Mouse (Mus musculus) layer of hippocampus, adult 6 months (tissue): ENCODE results near the gene Nfkbie. TPM values are rescaled to one million over a fixed set of nuclear protein-coding genes. Genes with fewer than 3 reads are reported as not detected.

Experiments used
- long read RNA-seq, 2 experiments: library from polyadenylated mRNA; unstranded; transcript quantifications; one replicate each; pipeline ENCODE4 v2.0.0; 2019 to 2020
- polyA plus RNA-seq: library from polyadenylated mRNA; unstranded; fragments of <200 nt; fragmentation: Nextera tagmentation; gene quantifications from 2 replicates; pipeline ENCODE4 v1.2.3, GENCODE M21; 2021

Gene Nfkbie
- 1.6 and 1.8 TPM in 2 replicates for polyA plus RNA-seq
- long read RNA-seq, experiment 1, partial matches to known transcripts = 1 of 8 reads
- long read RNA-seq, experiment 1, other reads (novel, unspliced or antisense) = 1 of 8 reads
- long read RNA-seq, experiment 2, transcript Nfkbie-201 (6 exons, 2,435 nt) = major isoform, 17 of 21 reads
- long read RNA-seq, experiment 2, partial matches to known transcripts = 2 of 21 reads
- long read RNA-seq, experiment 2, other reads (novel, unspliced or antisense) = 1 of 21 reads

GRCm38 (mm10) chr17:45555452-45556106 is at the start of gene Nfkbie:
TSS of gene Nfkbie (plus strand) at chr17:45555703.

GRCm38 (mm10) chr17:45506700-45507189 is 48.8 kb upstream of the Nfkbie start, which contains the start of gene Aars2:
TSS of gene Aars2 (plus strand) at chr17:45506841.

GRCm38 (mm10) chr17:45523263-45523662 is 32.2 kb upstream of the Nfkbie start, which contains the start of gene Tcte1:
TSS of gene Tcte1 (plus strand) at chr17:45523434.

GRCm38 (mm10) chr17:45549617-45550181 is 5.8 kb upstream of the Nfkbie start, which contains the start of gene Tmem151b:
TSS of gene Tmem151b (minus strand) at chr17:45549677.

GRCm38 (mm10) chr17:45563655-45564530 is 8.4 kb downstream of the Nfkbie start, which contains the start of gene Slc35b2:
TSS of gene Slc35b2 (plus strand) at chr17:45563874.

GRCm38 (mm10) chr17:45573087-45573779 is 17.7 kb downstream of the Nfkbie start, which contains the start of gene Hsp90ab1:
TSS of gene Hsp90ab1 (minus strand) at chr17:45573271.

GRCm38 (mm10) chr17:45599446-45600242 is 44.1 kb downstream of the Nfkbie start, which contains the start of gene Slc29a1:
TSS of gene Slc29a1 (minus strand) at chr17:45599606.

GRCm38 (mm10) chr17:45601877-45602304 is 46.4 kb downstream of the Nfkbie start, which contains the start of gene Mymx:
TSS of gene Mymx (minus strand) at chr17:45602102.

Other genes starting within 250 kb of the Nfkbie start
- 18.6 and 19.0 TPM in 2 replicates for gene Cdc5l, start 122.0 kb upstream of the Nfkbie start, polyA plus RNA-seq
- gene Spats1, start 80.3 kb upstream of the Nfkbie start, polyA plus RNA-seq = 5.1 and 6.3 TPM in 2 replicates
- gene Aars2, start 48.9 kb upstream of the Nfkbie start, polyA plus RNA-seq = 12.8 and 12.9 TPM in 2 replicates
- 9.9 and 10.8 TPM in 2 replicates for gene Tcte1, start 32.3 kb upstream of the Nfkbie start, polyA plus RNA-seq
- 18.5 and 20.3 TPM in 2 replicates for gene Tmem151b, start 6.0 kb upstream of the Nfkbie start, polyA plus RNA-seq
- gene Slc35b2, start 8.2 kb downstream of the Nfkbie start, polyA plus RNA-seq = 83.8 and 87.7 TPM in 2 replicates
- gene Hsp90ab1, start 17.6 kb downstream of the Nfkbie start, polyA plus RNA-seq = 3,458 and 3,875 TPM in 2 replicates
- 26.0 and 26.3 TPM in 2 replicates for gene Slc29a1, start 43.9 kb downstream of the Nfkbie start, polyA plus RNA-seq
- not detected in 2 replicates for gene Mymx, start 46.4 kb downstream of the Nfkbie start, polyA plus RNA-seq
- 0.05 TPM in 1 of 2 replicates, not detected in the other for gene Capn11, start 103.6 kb downstream of the Nfkbie start, polyA plus RNA-seq
- gene Mrpl14, start 130.6 kb downstream of the Nfkbie start, polyA plus RNA-seq = 155 TPM in 2 replicates
- gene Tmem63b, start 131.2 kb downstream of the Nfkbie start, polyA plus RNA-seq = 61.9 and 72.1 TPM in 2 replicates
- gene 1600014C23Rik, start 178.1 kb downstream of the Nfkbie start, polyA plus RNA-seq = 0.64 and 0.90 TPM in 2 replicates